Mouse (Mus musculus) myocyte (in vitro differentiated cells): ENCODE measurements around the gene Farp2.

Source experiments
- E2F4 ChIP-seq: IDR thresholded peaks from one replicate; pipeline ENCODE4 v1.6.1; 2011; ENCODE audit warnings: mild to moderate bottlenecking, control low read depth, moderate library complexity; ENCODE audit not compliant: insufficient read depth
- MAX ChIP-seq: IDR thresholded peaks from one replicate; pipeline ENCODE4 v1.6.1; 2011; ENCODE audit warnings: low read depth, mild to moderate bottlenecking, control low read depth
- MYOD1 ChIP-seq, 3 experiments: IDR thresholded peaks; one replicate each; pipeline ENCODE4 v1.6.1; 2011; ENCODE audit warnings: control low read depth in 2 of 3, low read depth in 2 of 3, mild to moderate bottlenecking in 2 of 3, moderate library complexity in 1 of 3; ENCODE audit not compliant: insufficient read length in 2 of 3, control insufficient read depth in 1 of 3
- MYOG ChIP-seq, 3 experiments: IDR thresholded peaks; one replicate each; pipeline ENCODE4 v1.6.1; 2011; ENCODE audit warnings: control low read depth in 2 of 3, low read depth in 2 of 3, mild to moderate bottlenecking in 2 of 3; ENCODE audit not compliant: insufficient read length in 2 of 3, control insufficient read depth in 1 of 3, insufficient read depth in 1 of 3
- POLR2A ChIP-seq: IDR thresholded peaks from one replicate; pipeline ENCODE4 v1.6.1; 2011; ENCODE audit warnings: low read depth, mild to moderate bottlenecking, control low read depth, moderate library complexity; ENCODE audit not compliant: insufficient read length
- POLR2AphosphoS2 ChIP-seq: IDR thresholded peaks from one replicate; pipeline ENCODE4 v1.6.1; 2011; ENCODE audit warnings: low read depth, control low read depth; ENCODE audit not compliant: insufficient read length
- TCF12 ChIP-seq: IDR thresholded peaks from one replicate; pipeline ENCODE4 v1.6.1; 2011; ENCODE audit warnings: mild to moderate bottlenecking, control low read depth; ENCODE audit not compliant: poor library complexity, insufficient read depth, severe bottlenecking
- USF1 ChIP-seq: IDR thresholded peaks from one replicate; pipeline ENCODE4 v1.6.1; 2011; ENCODE audit warnings: low read depth, mild to moderate bottlenecking, control low read depth, moderate library complexity

GRCm38 (mm10) chr1:93634481-93634891 is 122.6 kb downstream of the Farp2 start:
- TF ChIP-seq E2F4 (no peak), MAX (no peak), POLR2AphosphoS2 (no peak), POLR2A (no peak), TCF12 (peak; percentile 82), USF1 (no peak), MYOG (IDR thresholded peaks at IDR 0.05; ENCODE audit: control insufficient read depth in 1 of 3, insufficient read depth in 1 of 3, insufficient read length in 2 of 3, low read depth in 2 of 3) (peak; percentile 70 to 94 (median 93)), MYOD1 (IDR thresholded peaks at IDR 0.05; ENCODE audit: control insufficient read depth in 1 of 3, insufficient read length in 2 of 3, low read depth in 2 of 3) (peak; percentile 85 to 91 (median 89))
